Mouse (Mus musculus) heart, embryonic 13.5 days (tissue): Measurements from ENCODE around the gene Etl4. TPM values are rescaled to one million over a fixed set of nuclear protein-coding genes. Genes with fewer than 3 reads are reported as not detected.

Experiments
- ATAC-seq: fragments of 200-750 bp; cut with Nextera tagmentation; 2 replicates; pipeline ENCODE4 v1.8.0; 2017; ENCODE audit warnings: moderate TSS enrichment; ENCODE audit not compliant: insufficient number of reproducible peaks, low FRiP score, low TSS enrichment; ENCODE audit errors: extremely low read depth
- H3K27ac ChIP-seq: fragments of 300-500 bp; sonication (generic); replicated peaks from 2 replicates; pipeline ENCODE4 v1.5.1; 2015; ENCODE audit warnings: moderate library complexity, mild to moderate bottlenecking, inconsistent platforms
- H3K27me3 ChIP-seq: fragments of 300-500 bp; sonication (generic); replicated peaks from 2 replicates; pipeline ENCODE4 v1.6.1; 2015; ENCODE audit warnings: mild to moderate bottlenecking, inconsistent platforms
- H3K36me3 ChIP-seq: fragments of 300-500 bp; sonication (generic); 2 replicates; pipeline ENCODE4 v1.6.1; 2015; ENCODE audit warnings: mild to moderate bottlenecking, inconsistent platforms
- H3K4me1 ChIP-seq: fragments of 300-500 bp; sonication (generic); 2 replicates; pipeline ENCODE4 v1.6.1; 2015; ENCODE audit warnings: inconsistent platforms
- H3K4me2 ChIP-seq: fragments of 300-500 bp; sonication (generic); 2 replicates; pipeline ENCODE4 v1.6.1; 2015; ENCODE audit warnings: inconsistent platforms, mild to moderate bottlenecking, moderate library complexity
- H3K4me3 ChIP-seq: fragments of 300-500 bp; sonication (generic); 2 replicates; pipeline ENCODE4 v1.5.1; 2015; ENCODE audit warnings: moderate library complexity, mild to moderate bottlenecking, inconsistent platforms
- H3K9ac ChIP-seq: fragments of 300-500 bp; sonication (generic); 2 replicates; pipeline ENCODE4 v1.6.1; 2015; ENCODE audit warnings: inconsistent platforms, mild to moderate bottlenecking, moderate library complexity
- H3K9me3 ChIP-seq: fragments of 300-500 bp; sonication (generic); 2 replicates; pipeline ENCODE4 v1.6.1; 2016; ENCODE audit warnings: inconsistent platforms
- WGBS: fragments of 180-500 bp; shearing (Covaris S2); methylation state at CpG from one replicate; pipeline ENCODE4 v1.1.7; 2015; ENCODE audit warnings: mixed read lengths; 5-methylcytosine and 5-hydroxymethylcytosine counted together
- polyA plus RNA-seq: library from polyadenylated mRNA; unstranded; fragments of >200 nt; fragmentation: Nextera tagmentation; extraction: Ambion mirVana; gene quantifications from 2 replicates; pipeline ENCODE4 v1.2.1, GENCODE M21; 2015

Gene Etl4
- polyA plus RNA-seq, 1 experiment from 2014 or later, result 8.4 TPM

GRCm38 (mm10) chr2:19966445-19966844 is 56.9 kb downstream of the Etl4 start:
- Histone ChIP-seq H3K9ac (no peak overlapping the region), H3K36me3 (no peaks in the 10 kb centered on the region), H3K27me3 (no peaks in the 10 kb centered on the region), H3K4me3 (no peak overlapping the region), H3K9me3 (peaks cover 5% of the 10 kb centered on the region; the same call in 1 of the 2 replicates), H3K27ac (no peak overlapping the region), H3K4me1 (no peaks in the 10 kb centered on the region), H3K4me2 (no peak overlapping the region)
- 55% methylated on average over 7 of the region's 7 CpGs for WGBS
- no peak for ATAC-seq

DNA sequence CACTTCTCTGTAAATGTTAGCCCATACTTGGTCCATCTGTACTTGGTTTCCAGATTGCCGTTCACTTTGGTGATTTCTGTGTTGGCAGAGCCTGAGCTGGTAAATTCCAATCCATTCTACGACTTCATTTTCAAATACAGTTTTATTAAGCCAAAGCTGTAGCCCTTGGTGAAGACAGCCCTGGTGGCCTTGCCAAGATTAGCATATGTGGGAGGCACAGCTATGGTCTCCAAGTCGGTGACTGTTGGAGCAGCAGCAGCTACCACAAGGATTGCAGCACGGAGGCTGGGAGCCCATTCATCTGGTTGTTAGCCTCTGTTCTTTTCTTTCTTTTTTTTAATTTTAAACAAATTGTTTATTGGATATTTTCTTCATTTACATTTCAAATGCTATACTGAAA is 128.1 kb downstream of the Etl4 start:
- H3K9ac ChIP-seq, result no peak overlapping the region
- WGBS, result 76% methylated on average over 4 of the region's 4 CpGs
- no peak overlapping the region for H3K4me2 ChIP-seq
- no peaks in the 10 kb centered on the region for H3K9me3 ChIP-seq
- H3K4me3 ChIP-seq, result no peak overlapping the region
- no peak for ATAC-seq
- no peaks in the 10 kb centered on the region for H3K36me3 ChIP-seq
- H3K27ac ChIP-seq, result no peak overlapping the region
- no peaks in the 10 kb centered on the region for H3K27me3 ChIP-seq
- H3K4me1 ChIP-seq, result no peaks in the 10 kb centered on the region

GRCm38 (mm10) chr2:20072377-20072776 is 162.8 kb downstream of the Etl4 start:
- Histone ChIP-seq H3K27me3 (no peaks in the 10 kb centered on the region), H3K4me2 (no peak overlapping the region), H3K9me3 (no peaks in the 10 kb centered on the region), H3K4me1 (0 out of 2 replicates have a peak, but pooled peaks cover 5% of the 10 kb centered on the region), H3K36me3 (no peaks in the 10 kb centered on the region), H3K27ac (no peak overlapping the region), H3K9ac (no peak overlapping the region), H3K4me3 (no peak overlapping the region)
- ATAC-seq, result no peak
- WGBS, result 43% methylated on average over 9 of the region's 9 CpGs

- Histone ChIP-seq H3K9ac (no peak overlapping the region), H3K4me3 (no peak overlapping the region), H3K36me3 (no peaks in the 10 kb centered on the region), H3K4me1 (0 out of 2 replicates have a peak, but pooled peaks cover 5% of the 10 kb centered on the region), H3K9me3 (no peaks in the 10 kb centered on the region), H3K27me3 (no peaks in the 10 kb centered on the region), H3K27ac (no peak overlapping the region), H3K4me2 (no peak overlapping the region)
- 58% methylated on average over 4 of the region's 4 CpGs for WGBS
- ATAC-seq, result no peak
Observed at GRCm38 (mm10) chr2:20076118-20076796, 166.7 kb downstream of the Etl4 start.

- no peak for ATAC-seq
- no peaks in the 10 kb centered on the region for H3K27me3 ChIP-seq
- 75% methylated on average over 4 of the region's 4 CpGs for WGBS
Observed at GRCm38 (mm10) chr2:20084781-20085180, 175.2 kb downstream of the Etl4 start.

DNA sequence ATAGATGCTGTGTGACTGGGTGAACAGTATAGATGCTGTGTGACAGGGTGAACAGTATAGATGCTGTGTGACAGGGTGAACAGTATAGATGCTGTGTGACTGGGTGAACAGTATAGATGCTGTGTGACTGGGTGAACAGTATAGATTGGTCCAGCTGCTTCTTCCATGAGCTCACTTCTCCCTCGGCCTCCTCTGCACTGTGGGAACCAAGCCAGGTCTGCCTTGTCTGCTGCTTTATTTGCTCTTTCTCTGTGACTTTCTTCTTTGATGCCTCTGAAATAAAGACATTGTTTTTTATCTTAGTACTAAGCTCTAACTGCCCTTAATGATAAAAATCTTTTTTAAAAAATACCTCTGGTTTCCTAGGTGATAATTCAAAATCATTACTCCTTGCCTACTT is 195.9 kb downstream of the Etl4 start:
- no peaks in the 10 kb centered on the region for H3K27me3 ChIP-seq
- no peak overlapping the region for H3K4me2 ChIP-seq
- H3K4me1 ChIP-seq, result no peaks in the 10 kb centered on the region
- H3K9me3 ChIP-seq, result no peaks in the 10 kb centered on the region
- no peak overlapping the region for H3K9ac ChIP-seq
- no peak overlapping the region for H3K27ac ChIP-seq
- no peak for ATAC-seq
- no peak overlapping the region for H3K4me3 ChIP-seq
- no peaks in the 10 kb centered on the region for H3K36me3 ChIP-seq
- WGBS, result 43% methylated on average over 1 of the region's 1 CpGs

More at GRCm38 (mm10) chr2:20084781-20085180, 175.2 kb downstream of the Etl4 start:
- no peaks in the 10 kb centered on the region for H3K36me3 ChIP-seq
- no peak overlapping the region for H3K27ac ChIP-seq
- H3K9me3 ChIP-seq, result no peaks in the 10 kb centered on the region
- H3K4me2 ChIP-seq, result no peak overlapping the region
- no peak overlapping the region for H3K9ac ChIP-seq
- H3K4me3 ChIP-seq, result no peak overlapping the region
- no peaks in the 10 kb centered on the region for H3K4me1 ChIP-seq

DNA sequence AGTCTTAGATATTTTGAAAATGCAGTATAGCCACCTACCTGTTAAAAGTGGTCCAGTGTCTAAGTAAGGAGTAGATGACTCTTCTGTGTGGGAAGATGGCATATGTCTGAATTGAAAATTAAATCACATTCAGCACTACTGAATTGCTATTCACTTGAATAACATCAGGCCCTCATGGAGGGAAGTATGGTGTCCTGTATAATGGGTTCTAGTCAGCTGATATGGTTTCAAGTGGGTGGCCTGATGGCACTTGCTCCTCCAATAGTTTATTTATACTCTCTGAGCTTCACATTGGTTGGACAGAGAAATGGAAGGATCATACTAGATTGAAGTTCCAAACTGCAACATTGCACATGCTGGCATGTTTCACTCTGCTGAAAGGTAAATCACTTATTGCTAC is 202.1 kb downstream of the Etl4 start:
- Histone ChIP-seq H3K9ac (no peak overlapping the region), H3K4me2 (no peak overlapping the region), H3K36me3 (no peaks in the 10 kb centered on the region), H3K27ac (no peak overlapping the region), H3K4me1 (no peaks in the 10 kb centered on the region), H3K4me3 (no peak overlapping the region), H3K9me3 (no peaks in the 10 kb centered on the region), H3K27me3 (no peaks in the 10 kb centered on the region)
- ATAC-seq, result no peak

- H3K27me3 ChIP-seq, result no peaks in the 10 kb centered on the region
- no peak overlapping the region for H3K4me2 ChIP-seq
- no peak for ATAC-seq
- no peaks in the 10 kb centered on the region for H3K9me3 ChIP-seq
- H3K36me3 ChIP-seq, result no peaks in the 10 kb centered on the region
- no peak overlapping the region for H3K27ac ChIP-seq
- H3K4me1 ChIP-seq, result 0 out of 2 replicates have a peak, but pooled peaks cover 3% of the 10 kb centered on the region
- no peak overlapping the region for H3K9ac ChIP-seq
- no peak overlapping the region for H3K4me3 ChIP-seq
Observed at GRCm38 (mm10) chr2:20125914-20126313, 216.3 kb downstream of the Etl4 start.

DNA sequence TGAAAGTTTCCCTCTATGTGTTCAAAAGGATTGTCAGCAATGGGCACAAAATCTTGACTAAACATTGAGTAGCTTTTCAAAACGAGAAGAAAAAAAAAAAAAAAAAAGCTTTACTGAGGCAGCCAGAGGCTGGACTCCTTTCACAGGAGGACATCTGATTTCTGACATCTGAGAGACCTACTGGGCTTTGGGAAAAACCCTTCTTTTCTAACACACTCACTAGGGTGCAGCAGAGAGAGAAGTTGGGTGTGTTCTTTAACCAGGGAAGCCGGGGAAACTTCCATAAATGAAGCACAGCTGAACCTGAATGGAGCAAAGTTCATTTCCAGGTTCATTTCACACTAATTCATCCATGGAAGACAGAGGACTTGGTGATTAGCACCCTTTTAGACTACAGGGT is 222.2 kb downstream of the Etl4 start:
- 18% methylated on average over 2 of the region's 2 CpGs for WGBS
- Histone ChIP-seq H3K9me3 (no peaks in the 10 kb centered on the region), H3K27ac (no peak overlapping the region), H3K27me3 (no peaks in the 10 kb centered on the region), H3K4me2 (no peak overlapping the region), H3K9ac (no peak overlapping the region), H3K36me3 (no peaks in the 10 kb centered on the region), H3K4me3 (no peak overlapping the region), H3K4me1 (peaks cover 9% of the 10 kb centered on the region)
- ATAC-seq, result no peak

- Histone ChIP-seq H3K4me3 (no peak overlapping the region), H3K9me3 (no peaks in the 10 kb centered on the region), H3K36me3 (no peaks in the 10 kb centered on the region), H3K4me1 (no peaks in the 10 kb centered on the region), H3K4me2 (no peak overlapping the region), H3K27me3 (no peaks in the 10 kb centered on the region), H3K9ac (no peak overlapping the region), H3K27ac (no peak overlapping the region)
- 63% methylated on average over 1 of the region's 1 CpGs for WGBS
- ATAC-seq, result no peak
Observed at GRCm38 (mm10) chr2:20138426-20138825, 228.8 kb downstream of the Etl4 start.

DNA sequence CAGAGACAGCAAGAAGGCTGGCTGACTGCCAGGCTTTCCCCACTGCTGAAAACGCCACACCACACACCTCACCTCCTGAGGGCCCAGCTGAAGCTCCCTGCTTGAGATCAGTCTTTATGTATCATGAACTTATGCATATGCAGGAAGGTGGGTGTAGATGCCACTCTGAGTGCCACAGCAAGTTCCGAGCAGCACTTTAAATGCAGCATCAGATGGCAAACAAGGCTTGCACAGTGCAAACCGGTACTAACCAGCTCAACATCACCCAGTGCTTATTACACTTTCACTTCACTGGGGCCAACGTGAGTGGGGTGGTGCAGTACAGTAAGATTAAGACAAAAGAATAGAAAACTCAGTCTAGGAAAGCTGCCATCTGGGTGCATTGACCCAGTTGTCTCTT is 235.8 kb downstream of the Etl4 start:
- no peak overlapping the region for H3K27ac ChIP-seq
- H3K36me3 ChIP-seq, result no peaks in the 10 kb centered on the region
- no peak for ATAC-seq
- H3K9ac ChIP-seq, result no peak overlapping the region
- H3K4me2 ChIP-seq, result no peak overlapping the region
- no peak overlapping the region for H3K4me3 ChIP-seq
- H3K27me3 ChIP-seq, result no peaks in the 10 kb centered on the region
- H3K4me1 ChIP-seq, result no peaks in the 10 kb centered on the region
- no peaks in the 10 kb centered on the region for H3K9me3 ChIP-seq
- WGBS, result 50% methylated on average over 4 of the region's 4 CpGs

DNA sequence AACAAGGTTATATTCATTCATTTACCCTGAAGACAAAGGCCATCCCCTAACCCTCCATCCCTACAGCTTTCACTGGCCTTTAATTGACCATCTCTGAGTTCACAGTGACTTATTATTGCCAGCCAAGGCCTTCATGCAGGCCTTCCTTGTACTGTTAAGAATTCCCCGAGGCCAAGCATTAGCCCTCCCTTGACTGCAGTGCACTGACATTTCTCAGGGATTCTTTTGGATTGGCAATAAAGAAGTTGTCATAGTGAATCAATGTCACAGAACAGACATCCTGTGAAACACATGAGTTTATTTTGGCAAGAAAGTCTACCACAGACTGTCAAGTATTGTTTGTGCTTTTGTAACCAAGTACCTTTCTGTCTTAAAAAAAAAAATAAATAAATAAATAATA is 257.5 kb downstream of the Etl4 start:
- whole genome bisulfite sequencing, result 57% methylated on average over 1 of the region's 1 CpGs
- no peak overlapping the region for H3K9ac ChIP-seq
- H3K4me1 ChIP-seq, result peaks cover 7% of the 10 kb centered on the region
- no peak overlapping the region for H3K4me2 ChIP-seq
- no peak overlapping the region for H3K27ac ChIP-seq
- H3K9me3 ChIP-seq, result no peaks in the 10 kb centered on the region
- no peak for ATAC-seq
- no peak overlapping the region for H3K4me3 ChIP-seq
- no peaks in the 10 kb centered on the region for H3K36me3 ChIP-seq
- H3K27me3 ChIP-seq, result no peaks in the 10 kb centered on the region
